Mouse (Mus musculus) lung, postnatal 36 days (tissue): ENCODE measurements around the gene Zswim1.
A peak's percentile ranks its signal among the peaks of the same experiment; 100 is the strongest.
"Not testable (repeated sequence)": the region's sequence is repeated elsewhere in the genome, so short reads cannot be mapped to it uniquely, and the experiment has no call there.

Experiments
- DNase-seq: peaks from one replicate; pipeline ENCODE4 v3.0.0; 2022; ENCODE audit warnings: mixed read lengths

Gene Zswim1

DNA sequence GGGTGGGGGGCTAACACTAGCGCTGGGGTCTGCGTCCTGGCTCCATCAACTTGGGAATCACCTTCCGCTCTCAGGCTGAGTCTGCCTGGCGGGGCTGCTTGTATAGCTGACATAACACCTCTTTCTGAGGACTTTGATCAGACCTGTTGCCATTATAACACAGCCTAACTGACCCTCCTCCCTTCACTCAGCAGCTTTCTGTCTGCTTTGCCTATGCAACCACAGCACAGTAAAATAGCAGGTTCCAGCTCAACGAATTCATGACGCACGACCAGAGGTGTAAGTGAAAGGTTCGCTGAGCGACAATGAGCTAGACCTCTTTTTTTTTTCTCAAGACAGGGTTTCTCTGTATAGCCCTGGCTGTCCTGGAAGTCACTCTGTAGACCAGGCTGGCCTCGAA lies 8.5 kb downstream of the Zswim1 start:
- DNase-seq: no peak

DNA sequence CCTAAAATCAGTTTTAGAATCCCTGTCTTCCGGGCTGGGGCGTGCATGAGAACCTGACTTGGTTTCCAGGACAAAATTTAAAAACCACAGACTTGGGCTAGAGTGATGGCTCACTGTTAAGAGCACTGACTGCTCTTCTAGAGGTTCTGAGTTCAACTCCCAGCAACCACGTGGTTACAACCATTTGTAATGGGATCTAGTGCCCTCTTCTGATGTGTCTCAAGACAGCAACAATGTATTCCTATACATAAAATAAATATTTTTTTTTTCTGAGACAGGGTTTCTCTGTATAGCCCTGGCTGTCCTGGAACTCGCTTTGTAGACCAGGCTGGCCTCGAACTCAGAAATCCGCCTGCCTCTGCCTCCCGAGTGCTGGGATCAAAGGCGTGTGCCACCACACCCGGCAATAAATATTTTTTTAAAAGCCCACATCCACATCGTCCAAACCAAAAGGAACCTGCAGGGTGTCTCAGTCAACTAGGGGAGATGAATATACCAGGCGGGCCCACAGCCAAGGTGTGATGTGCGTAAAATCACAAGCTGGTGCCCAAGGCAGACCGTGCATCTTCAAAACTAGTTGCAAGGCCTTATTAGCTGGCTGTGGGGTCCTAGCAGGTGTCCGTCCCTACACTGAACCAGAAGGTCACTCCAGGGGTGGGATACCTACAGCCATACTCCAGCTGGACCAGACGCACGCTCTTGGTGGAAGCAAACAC lies 9.7 kb downstream of the Zswim1 start:
- DNase-seq: no peak

DNA sequence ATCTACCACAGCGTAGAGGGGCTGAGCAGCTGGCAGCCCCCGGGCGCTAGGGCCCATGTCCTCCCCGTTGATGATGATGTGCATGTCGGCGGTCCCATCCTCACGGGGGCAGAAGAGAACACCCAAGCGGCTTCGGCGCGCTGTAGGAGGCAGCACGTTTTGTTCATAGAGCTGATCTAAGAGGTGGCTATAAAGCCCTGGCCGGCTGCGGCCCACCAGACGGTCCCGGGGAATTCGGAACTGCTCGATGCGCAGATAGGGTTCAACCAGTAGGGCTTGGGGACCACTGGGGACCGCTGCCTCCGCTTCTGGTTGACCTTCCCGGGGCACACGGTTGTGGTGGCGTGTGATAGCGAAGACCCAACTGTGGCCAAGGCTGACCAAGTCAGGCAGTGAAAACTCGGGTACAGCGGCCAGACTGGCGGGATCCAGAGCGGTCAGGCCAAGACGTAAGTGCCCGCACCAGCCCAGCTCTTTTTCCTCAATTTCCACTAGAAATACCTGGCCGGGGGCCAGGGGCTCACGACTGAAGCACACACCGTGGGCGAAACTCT lies 10.3 kb downstream of the Zswim1 start, which contains the start of gene Ctsa:
Ctsa (plus strand) TSS at position 126 of the 554 bp plus-strand sequence.
- DNase-seq: peak; percentile 88

DNA sequence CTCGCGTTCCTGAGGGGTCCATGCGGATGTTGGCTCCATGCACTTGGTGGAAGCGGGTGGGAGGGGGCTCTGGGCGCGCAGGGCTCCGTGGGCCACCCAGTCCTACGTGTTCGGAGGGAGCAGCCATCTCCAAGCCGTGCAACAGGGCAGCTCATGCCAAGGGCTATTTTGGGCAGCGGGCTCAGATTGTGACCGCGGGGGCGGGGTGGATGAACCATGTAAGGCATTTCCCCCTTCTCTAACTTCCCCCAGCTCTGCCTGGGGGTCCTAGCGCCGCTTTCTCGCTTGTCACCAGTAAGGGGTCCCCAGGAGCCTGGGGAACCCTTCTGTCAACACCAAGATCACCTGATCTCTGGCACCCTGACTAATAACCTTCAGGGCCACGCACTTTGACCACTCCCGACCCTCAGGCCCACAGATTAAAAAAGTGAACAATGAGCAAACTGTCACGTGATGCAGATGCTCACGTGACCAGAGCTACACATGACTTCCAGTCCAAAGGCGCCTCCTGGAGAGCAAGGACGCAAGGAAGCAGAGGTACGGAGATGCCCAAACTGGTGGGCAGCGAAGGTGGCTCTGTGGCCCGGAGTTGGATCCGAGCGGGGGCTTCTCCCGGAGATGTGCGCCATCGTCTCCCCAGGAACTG lies 11.0 kb downstream of the Zswim1 start, which contains the start of gene Neurl2:
Neurl2 (minus strand) TSS at position 143 of the 646 bp plus-strand sequence.
- peak; percentile 98 for DNase-seq

DNA sequence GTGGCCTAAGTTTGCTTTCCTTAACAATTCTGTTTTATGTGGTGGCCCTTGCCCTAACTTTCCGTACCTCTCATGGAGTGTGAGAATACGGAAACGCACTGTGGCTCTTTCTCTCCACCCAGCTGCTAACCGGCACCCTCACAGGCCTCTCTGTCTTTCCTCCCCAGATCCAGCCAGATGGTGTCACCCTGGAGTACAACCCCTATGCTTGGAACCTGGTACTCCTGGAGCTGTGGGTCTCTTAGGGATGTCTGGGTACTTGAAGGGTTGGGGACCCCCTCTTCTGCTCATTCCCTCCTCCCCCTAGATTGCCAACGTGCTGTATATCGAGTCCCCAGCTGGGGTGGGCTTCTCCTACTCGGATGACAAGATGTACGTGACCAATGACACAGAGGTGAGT lies 12.0 kb downstream of the Zswim1 start:
- peak; percentile 19 for DNase-seq

DNA sequence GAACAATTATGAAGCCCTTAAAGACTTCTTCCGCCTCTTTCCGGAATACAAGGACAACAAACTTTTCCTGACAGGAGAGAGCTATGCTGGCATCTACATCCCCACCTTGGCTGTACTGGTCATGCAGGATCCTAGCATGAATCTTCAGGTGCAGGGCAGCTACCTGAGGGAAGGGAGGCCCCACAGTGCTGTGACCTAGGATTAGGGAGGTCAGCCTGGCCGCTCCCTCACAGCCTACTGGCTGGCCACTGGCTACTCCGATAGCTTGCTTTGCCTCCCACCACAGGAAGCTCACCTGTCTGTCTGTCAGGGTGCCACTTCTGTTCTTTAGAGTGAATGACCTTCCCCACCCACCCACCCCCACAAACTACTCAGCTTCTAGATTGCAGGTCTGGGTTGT lies 12.7 kb downstream of the Zswim1 start:
- no peak for DNase-seq

DNA sequence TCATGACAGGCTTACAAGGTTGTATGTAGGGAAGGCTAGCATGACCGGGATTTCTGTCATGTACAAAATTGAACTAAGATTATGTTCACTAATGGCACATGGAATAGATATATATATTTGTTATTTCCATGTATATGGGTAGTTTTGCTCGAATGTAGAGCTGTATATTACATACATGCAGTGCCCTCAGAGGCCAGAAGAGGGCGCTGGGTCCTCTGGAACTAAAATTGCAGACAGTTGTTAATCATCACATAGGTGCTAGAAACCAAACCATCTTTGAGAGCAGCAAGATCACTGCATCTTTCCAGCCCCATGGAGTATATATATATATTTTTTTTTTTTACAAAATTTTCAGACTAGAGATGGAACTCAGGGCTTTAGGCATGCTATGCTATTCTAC lies 23.3 kb downstream of the Zswim1 start:
- DNase-seq: peak; percentile 42

DNA sequence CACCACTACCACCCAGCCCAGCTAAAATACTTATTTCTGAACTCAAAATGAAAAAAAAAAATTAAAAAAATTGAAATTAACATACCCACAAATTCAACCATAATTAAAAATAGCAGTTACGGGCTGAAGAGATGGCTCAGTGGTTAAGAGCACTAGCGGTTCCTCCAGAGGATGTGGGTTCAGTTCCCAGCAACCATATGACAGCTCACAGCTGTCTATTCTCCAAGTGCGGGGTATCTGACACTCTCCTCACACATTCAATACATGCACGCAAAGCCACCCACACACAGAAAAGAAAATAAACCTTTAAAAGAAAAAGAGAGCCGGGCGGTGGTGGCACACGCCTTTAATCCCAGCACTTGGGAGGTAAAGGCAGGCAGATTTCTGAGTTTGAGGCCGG lies 27.6 kb downstream of the Zswim1 start:
- DNase-seq: no peak

DNA sequence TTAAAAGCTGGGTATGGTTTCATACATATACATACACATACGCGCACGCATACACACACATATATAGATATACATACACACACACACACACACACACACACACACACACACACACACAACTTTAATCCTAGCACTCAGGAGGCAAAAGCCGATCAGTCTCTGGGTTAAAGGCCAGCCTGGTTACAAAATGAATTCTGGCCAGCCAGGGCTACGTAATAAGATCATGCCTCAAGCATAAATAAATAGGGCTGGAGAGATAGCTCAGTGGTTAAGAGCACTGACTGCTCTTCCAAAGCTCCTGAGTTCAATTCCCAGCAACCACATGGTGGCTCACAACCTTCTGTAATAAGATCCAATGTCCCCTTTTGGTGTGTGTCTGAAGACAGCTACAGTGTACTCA lies 33.1 kb downstream of the Zswim1 start:
- not testable (repeated sequence) for DNase-seq

DNA sequence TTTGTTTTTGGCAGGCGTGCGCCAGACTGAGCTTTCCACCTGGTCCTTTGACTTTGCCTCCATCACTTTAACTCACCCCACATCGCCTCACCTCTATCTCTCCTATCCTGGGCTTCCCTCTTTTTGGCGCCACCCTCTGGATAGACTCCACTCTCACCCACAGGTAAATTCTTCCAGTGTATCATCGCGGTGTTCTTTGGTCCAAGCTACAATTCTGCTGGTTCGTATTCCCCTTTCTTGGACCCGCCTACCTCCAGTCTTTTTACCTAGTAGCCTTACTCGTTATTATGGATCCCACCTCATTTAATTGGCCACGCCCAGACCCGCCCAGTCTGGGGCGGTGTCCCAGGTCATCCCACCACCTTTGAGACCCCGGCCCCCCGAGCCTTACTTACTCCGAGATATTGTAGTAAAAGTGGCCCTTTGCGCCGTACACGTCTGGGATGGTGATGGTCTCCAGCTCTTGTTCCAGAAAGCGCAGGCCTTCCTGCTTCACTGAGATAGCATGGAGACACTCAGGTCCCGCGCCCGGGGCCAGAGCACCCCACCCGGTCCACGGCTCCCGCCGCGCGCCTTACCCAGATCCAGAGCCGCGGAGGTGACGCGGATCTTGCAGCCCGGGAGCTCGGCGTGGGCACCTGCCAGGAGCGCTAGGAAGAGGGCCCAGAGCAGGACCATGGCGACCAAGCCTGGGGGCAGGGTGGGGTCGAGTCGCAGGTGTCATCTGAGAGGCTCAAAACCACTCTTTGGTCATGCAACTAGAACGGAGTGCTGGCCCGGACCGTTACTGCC lies 34.0 kb downstream of the Zswim1 start:
- DNase-seq: no peak

DNA sequence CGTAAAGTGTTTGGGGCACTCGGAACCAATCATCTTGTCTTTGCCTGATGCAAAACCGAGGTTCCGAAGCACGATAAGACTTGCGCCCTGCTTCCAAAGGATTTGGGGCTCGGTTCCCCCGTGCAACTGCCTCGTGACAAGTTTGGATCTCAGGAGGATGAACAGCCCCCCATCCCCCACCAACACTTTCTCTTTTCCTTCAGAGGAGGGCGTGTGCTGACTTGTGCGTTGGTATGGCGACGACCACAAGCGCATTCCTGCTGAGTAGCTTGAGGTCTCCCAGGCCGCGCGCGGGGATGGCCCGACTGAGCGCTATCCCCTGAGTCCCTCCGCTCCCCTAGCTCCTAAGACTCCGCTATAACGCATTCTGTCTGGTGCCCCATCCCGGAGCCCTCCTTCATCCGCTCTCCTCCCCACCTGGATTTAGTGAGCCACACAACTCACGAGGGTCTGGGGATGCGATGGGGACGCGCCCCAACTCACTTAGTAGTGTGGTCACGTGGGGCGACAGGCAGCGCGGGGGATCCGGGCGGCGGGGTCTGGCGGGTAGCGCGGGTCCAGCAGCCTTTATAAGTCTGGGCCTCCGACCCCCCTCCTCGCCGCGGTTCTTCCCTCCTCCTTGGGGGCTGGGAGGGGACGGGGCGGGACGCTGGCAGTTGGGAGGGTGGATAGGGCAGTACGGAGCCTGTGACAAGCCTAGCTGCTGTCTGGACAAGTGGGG lies 34.8 kb downstream of the Zswim1 start, which contains the start of gene Pltp:
Pltp (minus strand) TSS at position 611 of the 721 bp plus-strand sequence.
- peak; percentile 82 for DNase-seq

DNA sequence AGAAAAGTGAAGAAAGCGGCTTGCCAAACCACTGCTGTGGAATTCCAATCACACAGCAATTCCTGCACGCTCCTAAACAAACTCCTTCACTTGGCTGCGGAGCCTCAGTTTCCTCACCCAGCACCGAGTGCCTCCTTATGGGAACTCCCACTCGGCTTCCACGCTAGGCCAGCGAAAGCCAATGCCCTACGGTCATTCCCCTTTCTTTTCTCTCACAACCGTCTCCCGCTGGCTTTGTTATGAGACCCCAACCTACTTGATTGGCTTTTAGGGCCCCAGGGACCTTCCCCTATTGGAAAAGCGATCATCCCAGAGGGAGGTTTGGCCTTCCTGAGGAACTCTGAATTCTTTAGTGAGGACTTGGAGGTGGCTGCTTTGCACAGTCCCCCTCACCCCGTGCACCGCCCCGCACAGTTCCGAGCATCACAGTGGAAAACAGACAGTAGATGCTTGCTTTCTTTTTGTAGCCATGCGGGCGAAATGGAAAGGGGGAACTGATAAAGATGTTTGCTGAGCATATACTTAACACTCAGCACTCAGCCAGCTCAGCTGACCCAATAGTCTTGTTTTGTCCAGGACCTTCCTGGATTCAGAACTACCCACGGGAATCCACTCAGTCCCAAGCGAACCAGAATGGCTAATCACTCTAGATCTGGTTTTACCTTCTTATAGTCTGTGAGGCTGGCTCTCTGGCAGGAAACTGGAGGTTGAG lies 35.5 kb downstream of the Zswim1 start:
- DNase-seq: no peak

DNA sequence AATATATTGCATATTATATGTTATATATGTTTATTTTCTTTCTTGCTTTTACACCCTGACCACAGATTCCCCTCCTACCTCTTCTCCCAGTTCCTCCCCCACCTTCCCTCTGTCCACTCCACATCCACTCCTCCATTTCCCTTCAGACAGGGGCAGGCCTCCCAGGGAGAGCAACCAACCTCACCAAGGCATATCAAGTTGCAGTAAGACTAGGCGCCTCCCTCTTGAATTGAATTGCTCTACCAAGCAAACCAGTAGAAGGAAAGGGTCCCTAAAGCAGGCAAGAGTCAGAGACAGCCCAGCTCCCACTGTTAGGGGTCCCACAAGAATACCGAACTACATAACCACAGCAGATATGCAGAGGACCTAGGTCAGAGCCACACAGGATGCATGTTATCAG lies 36.7 kb downstream of the Zswim1 start:
- DNase-seq: no peak

DNA sequence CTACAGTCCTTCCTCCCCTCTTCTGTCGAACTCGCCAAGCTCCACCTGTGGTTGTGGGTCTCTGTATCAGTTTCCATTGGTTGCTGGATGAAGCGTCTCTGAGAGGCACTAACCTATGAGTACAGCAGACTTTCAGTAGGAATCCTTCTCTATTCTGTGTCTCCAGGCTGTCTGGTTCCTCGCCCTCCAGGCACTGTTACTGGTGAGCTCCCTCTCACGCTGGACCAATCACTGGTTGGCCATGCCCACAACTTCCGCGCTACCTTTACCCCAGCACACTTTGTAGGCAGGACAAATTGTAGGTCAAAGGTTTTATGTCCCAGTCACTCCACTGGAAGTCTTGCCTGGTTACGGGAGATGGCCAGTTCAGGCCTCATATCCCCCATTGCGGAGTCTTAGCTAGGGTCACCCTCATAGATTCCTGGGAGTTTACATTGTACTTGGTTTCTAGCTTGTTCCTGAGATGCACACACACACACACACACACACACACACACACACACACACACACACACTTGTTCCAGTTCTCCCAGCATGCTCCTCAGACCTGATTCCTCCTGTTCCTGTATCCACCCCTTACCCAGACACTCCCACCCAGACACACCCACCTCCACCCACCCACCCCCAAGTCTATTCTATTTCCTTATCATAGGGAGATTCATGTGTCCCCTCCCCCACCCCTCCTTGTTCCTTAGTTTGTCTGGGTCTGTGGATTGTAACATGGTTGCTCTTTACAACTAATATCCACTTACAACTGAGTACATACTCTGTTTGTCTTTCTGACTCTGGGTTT lies 37.4 kb downstream of the Zswim1 start:
- peak; percentile 43 for DNase-seq

DNA sequence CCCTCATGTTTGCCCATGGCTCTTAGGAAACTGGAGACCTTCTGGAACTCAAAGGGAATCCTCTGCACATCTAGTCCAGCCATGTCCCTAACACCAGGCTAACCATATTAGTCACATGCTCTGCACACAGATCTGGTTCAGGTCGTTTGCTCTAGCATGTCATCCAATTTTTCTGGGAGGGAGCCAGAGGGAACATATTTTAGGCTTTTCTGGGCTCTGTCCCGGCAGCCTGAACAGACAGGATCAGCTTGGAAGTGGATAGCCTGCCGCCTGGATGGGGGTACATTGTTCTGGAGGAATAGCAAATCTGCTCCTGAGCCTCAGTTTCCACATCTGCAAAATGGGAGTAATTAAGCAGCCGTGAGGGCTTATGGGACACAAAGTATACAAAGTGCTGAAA lies 38.6 kb downstream of the Zswim1 start:
- no peak for DNase-seq

DNA sequence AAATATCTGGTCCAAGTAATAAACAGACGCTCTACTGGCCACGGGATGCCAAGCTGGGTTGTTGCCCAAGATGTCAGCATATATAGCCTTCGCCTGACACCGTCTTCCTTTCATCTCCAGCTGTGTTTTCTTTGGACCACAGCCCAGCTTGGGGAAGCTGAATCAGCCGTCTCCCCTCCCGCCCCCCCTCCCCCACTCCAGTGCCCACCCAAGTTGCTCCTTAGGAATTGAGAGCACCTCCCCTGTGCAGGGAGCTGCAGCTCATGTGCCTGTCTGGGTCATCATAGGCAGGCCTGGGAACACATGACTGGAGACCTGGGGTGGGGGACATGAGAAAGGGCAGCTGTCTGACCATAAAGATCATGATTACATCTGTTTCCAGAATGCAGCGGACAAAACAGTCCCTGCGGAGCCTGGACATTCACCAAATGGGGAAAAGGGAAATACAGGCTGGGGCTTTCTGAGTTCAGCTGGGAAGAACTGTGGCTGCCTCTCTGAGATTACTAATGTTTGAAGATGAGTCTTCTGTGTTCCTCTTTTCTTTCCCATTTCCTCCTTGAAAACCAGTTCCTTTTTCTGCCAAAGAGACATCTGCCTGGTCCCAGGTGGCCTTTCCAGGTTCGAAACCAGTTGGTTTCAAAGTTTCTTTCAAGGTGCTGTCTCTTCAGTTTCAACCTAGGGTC lies 39.8 kb downstream of the Zswim1 start:
- peak; percentile 86 for DNase-seq

DNA sequence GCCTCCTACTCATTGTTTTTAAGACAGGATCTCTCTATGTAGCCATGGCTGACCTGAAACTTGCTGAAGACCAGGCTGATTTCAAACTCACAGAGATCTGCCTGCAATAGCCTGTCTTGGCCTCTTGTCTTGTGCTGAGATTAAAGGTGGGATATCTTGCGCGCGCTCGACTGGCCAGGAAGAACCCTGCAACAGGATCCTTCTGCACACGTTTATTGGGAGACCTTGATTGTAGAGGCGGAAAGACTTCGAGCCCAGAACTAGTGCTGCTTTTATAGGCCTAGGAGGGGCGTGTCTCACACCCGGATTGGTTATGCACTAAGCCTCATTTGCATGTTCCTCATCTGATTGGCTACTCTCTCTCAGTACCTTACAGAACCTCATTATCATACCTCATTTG lies 40.9 kb downstream of the Zswim1 start:
- DNase-seq: not testable (repeated sequence)

DNA sequence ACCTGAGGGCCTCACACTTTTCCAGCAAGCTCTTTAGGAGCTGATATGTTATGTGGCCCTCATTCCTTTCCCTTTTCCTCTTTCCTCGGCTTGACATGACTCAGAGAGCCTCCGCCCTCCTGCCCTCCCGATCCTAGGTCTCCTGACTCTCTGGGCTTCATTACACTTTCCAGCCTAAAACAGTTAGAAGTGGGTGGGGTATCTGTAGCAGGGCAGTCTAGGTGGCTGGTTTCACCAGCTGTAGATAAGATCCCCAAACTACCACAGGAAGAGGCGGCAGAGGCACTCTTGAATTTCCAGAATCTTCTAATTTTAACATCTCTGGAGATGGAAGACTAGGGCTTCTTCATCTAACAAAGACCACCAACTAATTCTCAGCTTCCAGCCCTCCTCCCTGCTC lies 42.1 kb downstream of the Zswim1 start:
- DNase-seq: no peak

DNA sequence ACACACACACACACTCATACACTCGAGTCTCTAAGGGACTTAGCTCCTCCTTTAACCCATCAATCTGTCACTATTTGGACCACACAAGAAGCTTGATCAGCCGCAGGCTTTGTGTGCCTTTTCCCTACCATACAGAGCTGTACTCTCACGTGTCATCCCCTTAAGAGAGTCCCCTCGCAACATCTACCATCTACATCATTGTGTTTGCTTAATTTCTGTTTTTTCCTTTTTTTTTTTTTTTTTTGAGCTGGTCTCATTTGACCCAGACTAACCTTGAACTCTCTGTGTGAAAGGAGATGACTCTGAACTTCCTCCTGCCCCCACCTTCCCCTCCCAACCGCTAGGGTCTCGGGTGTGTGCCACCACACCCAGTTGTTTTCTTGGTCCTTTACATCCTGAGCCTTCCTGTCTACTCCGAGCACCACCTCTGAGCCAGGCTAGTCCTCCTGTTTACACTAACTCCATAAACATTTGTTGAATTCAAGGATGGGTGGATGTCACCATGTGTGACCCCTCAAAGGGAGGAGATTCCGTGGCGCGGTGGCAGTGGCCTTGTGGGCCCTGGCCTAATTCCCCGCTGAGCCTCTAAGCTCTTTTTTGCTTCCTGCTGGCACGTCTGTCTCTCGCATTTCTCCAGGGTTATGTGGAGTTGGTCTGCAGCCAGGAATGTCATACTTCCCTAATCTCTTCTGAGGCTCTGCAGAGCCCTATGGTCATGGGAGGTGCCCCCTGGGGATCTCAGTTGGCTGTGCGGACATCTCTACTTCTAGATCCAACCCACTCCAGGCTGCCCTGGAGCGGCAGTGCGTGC lies 44.5 kb downstream of the Zswim1 start:
- DNase-seq: peak; percentile 93

DNA sequence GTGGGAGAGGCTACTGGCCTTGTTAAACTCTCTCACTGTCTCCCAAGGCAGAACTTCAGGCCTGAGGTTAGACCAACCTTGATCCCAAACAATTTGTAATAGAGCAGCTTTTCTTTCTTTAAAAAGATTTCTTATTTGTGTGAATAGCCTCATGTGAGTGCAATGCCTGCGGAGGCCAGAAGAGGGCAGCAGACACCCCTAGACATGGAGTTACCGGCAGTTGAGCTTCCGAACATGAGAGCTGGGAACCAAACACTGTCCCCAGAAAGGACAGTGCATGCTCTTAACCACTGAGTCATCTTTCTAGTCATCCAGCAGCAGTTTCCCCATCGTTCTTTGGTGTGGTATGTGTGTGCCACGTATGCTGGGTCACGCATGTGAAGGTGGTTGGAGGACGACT lies 45.1 kb downstream of the Zswim1 start:
- peak; percentile 60 for DNase-seq
